Mouse (Mus musculus) hindbrain, embryonic 16.5 days (tissue): Measurements from ENCODE around the gene Abca1. TPM values are rescaled to one million over a fixed set of nuclear protein-coding genes. Genes with fewer than 3 reads are reported as not detected.

Experiments used
- ATAC-seq: fragments of 200-750 bp; cut with Nextera tagmentation; 2 replicates; pipeline ENCODE4 v1.8.0; 2017; ENCODE audit warnings: moderate TSS enrichment, moderate library complexity
- H3K27ac ChIP-seq: fragments of 300-500 bp; sonication (generic); 2 replicates; pipeline ENCODE4 v1.5.1; 2014; ENCODE audit warnings: low read depth, mild to moderate bottlenecking, control low read depth, low read length, moderate library complexity
- H3K27me3 ChIP-seq: fragments of 300-500 bp; sonication (generic); replicated peaks from 2 replicates; pipeline ENCODE4 v1.6.1; 2014; ENCODE audit warnings: low read length; ENCODE audit not compliant: control insufficient read depth, insufficient read depth
- H3K36me3 ChIP-seq: fragments of 300-500 bp; sonication (generic); 2 replicates; pipeline ENCODE4 v1.6.1; 2014; ENCODE audit warnings: mild to moderate bottlenecking, low read length, moderate library complexity, mixed read lengths; ENCODE audit not compliant: control insufficient read depth, insufficient read depth
- H3K4me1 ChIP-seq: fragments of 300-500 bp; sonication (generic); 2 replicates; pipeline ENCODE4 v1.6.1; 2014; ENCODE audit warnings: low read depth, low read length; ENCODE audit not compliant: control insufficient read depth, insufficient read depth
- H3K4me2 ChIP-seq: fragments of 300-500 bp; sonication (generic); 2 replicates; pipeline ENCODE4 v1.6.1; 2014; ENCODE audit warnings: mild to moderate bottlenecking, low read length, control low read depth, moderate library complexity
- H3K4me3 ChIP-seq: fragments of 300-500 bp; sonication (generic); 2 replicates; pipeline ENCODE4 v1.5.1; 2014; ENCODE audit warnings: mild to moderate bottlenecking, low read length, control low read depth, moderate library complexity
- H3K9ac ChIP-seq: fragments of 300-500 bp; sonication (generic); 2 replicates; pipeline ENCODE4 v1.6.1; 2014; ENCODE audit warnings: low read depth, mild to moderate bottlenecking, control low read depth, low read length, moderate library complexity
- H3K9me3 ChIP-seq: fragments of 300-500 bp; sonication (generic); 2 replicates; pipeline ENCODE4 v1.6.1; 2014; ENCODE audit warnings: mild to moderate bottlenecking, low read length, moderate library complexity; ENCODE audit not compliant: control insufficient read depth
- WGBS: fragments of 180-500 bp; shearing (Covaris S2); extraction: QIAGEN DNeasy Blood & Tissue Kit; methylation state at CpG from one replicate; pipeline ENCODE4 v1.1.7; 2014; 5-methylcytosine and 5-hydroxymethylcytosine counted together
- polyA plus RNA-seq: library from polyadenylated mRNA; unstranded; fragments of >200 nt; fragmentation: Nextera tagmentation; extraction: Ambion mirVana; gene quantifications from 2 replicates; pipeline ENCODE4 v1.2.1, GENCODE M21; 2015

The Abca1 gene
- polyA plus RNA-seq, 1 experiment from 2014 or later: 9.4 TPM

GRCm38 (mm10) chr4:53181479-53181878 is 21.8 kb upstream of the Abca1 start:
- no peaks in the 10 kb centered on the region for H3K4me1 ChIP-seq
- H3K36me3 ChIP-seq: no peaks in the 10 kb centered on the region
- H3K27me3 ChIP-seq: no peaks in the 10 kb centered on the region
- H3K4me3 ChIP-seq: no peak overlapping the region
- H3K9me3 ChIP-seq: no peaks in the 10 kb centered on the region
- no peak overlapping the region for H3K9ac ChIP-seq
- ATAC-seq: no peak
- H3K4me2 ChIP-seq: no peak overlapping the region
- 85% methylated on average over 6 of the region's 6 CpGs for WGBS
- H3K27ac ChIP-seq: no peak overlapping the region

GRCm38 (mm10) chr4:53179308-53179820 is 19.7 kb upstream of the Abca1 start:
- no peak for ATAC-seq
- 75% methylated on average over 10 of the region's 10 CpGs for WGBS
- no peak overlapping the region for H3K4me2 ChIP-seq

GRCm38 (mm10) chr4:53178489-53178888 is 18.8 kb upstream of the Abca1 start:
- Histone ChIP-seq H3K4me1 (no peaks in the 10 kb centered on the region), H3K4me2 (no peak overlapping the region), H3K27ac (no peak overlapping the region), H3K36me3 (no peaks in the 10 kb centered on the region), H3K9me3 (no peaks in the 10 kb centered on the region), H3K27me3 (no peaks in the 10 kb centered on the region), H3K9ac (no peak overlapping the region), H3K4me3 (no peak overlapping the region)
- 97% methylated on average over 7 of the region's 7 CpGs for WGBS
- ATAC-seq: no peak

More at GRCm38 (mm10) chr4:53179308-53179820, 19.7 kb upstream of the Abca1 start:
- no peak overlapping the region for H3K27ac ChIP-seq
- no peaks in the 10 kb centered on the region for H3K36me3 ChIP-seq
- no peaks in the 10 kb centered on the region for H3K27me3 ChIP-seq
- no peak overlapping the region for H3K9ac ChIP-seq
- H3K9me3 ChIP-seq: no peaks in the 10 kb centered on the region
- no peak overlapping the region for H3K4me3 ChIP-seq
- no peaks in the 10 kb centered on the region for H3K4me1 ChIP-seq

GRCm38 (mm10) chr4:53177696-53178095 is 18.0 kb upstream of the Abca1 start:
- Histone ChIP-seq H3K4me1 (no peaks in the 10 kb centered on the region), H3K9ac (no peak overlapping the region), H3K9me3 (no peaks in the 10 kb centered on the region), H3K4me2 (no peak overlapping the region), H3K36me3 (no peaks in the 10 kb centered on the region), H3K27me3 (no peaks in the 10 kb centered on the region), H3K27ac (no peak overlapping the region), H3K4me3 (no peak overlapping the region)
- 81% methylated on average over 8 of the region's 8 CpGs for WGBS
- ATAC-seq: no peak

- ATAC-seq: no peak
- WGBS: 90% methylated on average over 7 of the region's 7 CpGs
- no peaks in the 10 kb centered on the region for H3K27me3 ChIP-seq
- H3K36me3 ChIP-seq: no peaks in the 10 kb centered on the region
- no peaks in the 10 kb centered on the region for H3K9me3 ChIP-seq
- no peak overlapping the region for H3K4me3 ChIP-seq
- no peaks in the 10 kb centered on the region for H3K4me1 ChIP-seq
- H3K27ac ChIP-seq: no peak overlapping the region
- H3K4me2 ChIP-seq: no peak overlapping the region
- H3K9ac ChIP-seq: no peak overlapping the region
Observed at GRCm38 (mm10) chr4:53174906-53175305, 15.2 kb upstream of the Abca1 start.

- H3K4me1 ChIP-seq: no peaks in the 10 kb centered on the region
- H3K9me3 ChIP-seq: no peaks in the 10 kb centered on the region
- no peak overlapping the region for H3K4me3 ChIP-seq
- 68% methylated on average over 2 of the region's 2 CpGs for WGBS
- H3K9ac ChIP-seq: no peak overlapping the region
- no peak overlapping the region for H3K27ac ChIP-seq
- H3K4me2 ChIP-seq: no peak overlapping the region
- no peaks in the 10 kb centered on the region for H3K27me3 ChIP-seq
- no peak for ATAC-seq
- no peaks in the 10 kb centered on the region for H3K36me3 ChIP-seq
Observed at GRCm38 (mm10) chr4:53170403-53170802, 10.7 kb upstream of the Abca1 start.

- no peak for ATAC-seq
- Histone ChIP-seq H3K9me3 (no peaks in the 10 kb centered on the region), H3K4me3 (no peak overlapping the region), H3K4me2 (no peak overlapping the region), H3K27me3 (no peaks in the 10 kb centered on the region; the same call in 1 of the 2 replicates), H3K36me3 (no peaks in the 10 kb centered on the region), H3K27ac (no peak overlapping the region), H3K4me1 (peaks cover under 1% of the 10 kb centered on the region; the same call in 1 of the 2 replicates), H3K9ac (no peak overlapping the region)
- WGBS: 66% methylated on average over 5 of the region's 25 CpGs
Observed at GRCm38 (mm10) chr4:53165231-53165630, 5.5 kb upstream of the Abca1 start.

GRCm38 (mm10) chr4:53159176-53159575 is 519 bp downstream of the Abca1 start:
- Histone ChIP-seq H3K27me3 (no peaks in the 10 kb centered on the region; the same call in 1 of the 2 replicates), H3K4me1 (peaks cover 11% of the 10 kb centered on the region), H3K4me3 (peak overlapping the region; percentile 73), H3K9ac (peak overlapping the region; percentile 71), H3K4me2 (peak overlapping the region; percentile 92), H3K9me3 (no peaks in the 10 kb centered on the region), H3K36me3 (no peaks in the 10 kb centered on the region), H3K27ac (peak overlapping the region; percentile 48)
- peak; percentile 37 for ATAC-seq
- WGBS: under 1% methylated on average over 20 of the region's 20 CpGs

GRCm38 (mm10) chr4:53158634-53159033 is 1.1 kb downstream of the Abca1 start:
- peak overlapping the region; percentile 73 for H3K4me3 ChIP-seq
- WGBS: 1% methylated on average over 18 of the region's 18 CpGs
- H3K9ac ChIP-seq: peak overlapping the region; percentile 71

More at GRCm38 (mm10) chr4:53158634-53159033, 1.1 kb downstream of the Abca1 start:
- Histone ChIP-seq H3K27me3 (no peaks in the 10 kb centered on the region; the same call in 1 of the 2 replicates), H3K36me3 (no peaks in the 10 kb centered on the region), H3K27ac (peak overlapping the region; percentile 48), H3K4me2 (peak overlapping the region; percentile 92), H3K4me1 (peaks cover 11% of the 10 kb centered on the region), H3K9me3 (no peaks in the 10 kb centered on the region)
- ATAC-seq: peak; percentile 48; the same call in 1 of the 2 replicates
